Mouse (Mus musculus): ENCODE measurements around the gene Iqcn. TPM values are rescaled to one million over a fixed set of nuclear protein-coding genes. Genes with fewer than 3 reads are reported as not detected.

The Iqcn gene
- total RNA-seq, 2 experiments from 2014 or later: 0.07 TPM; not detected in 1

GRCm38 (mm10) chr8:70765838-70766570, 62.7 kb downstream of the Iqcn start:
- intact Hi-C loops (cut with DNase I): no loop called here
- DNase-seq: peak in 1 of 2 experiments; percentile 62

GRCm38 (mm10) chr8:70766571-70767440, 63.5 kb downstream of the Iqcn start:
- intact Hi-C loops (cut with DNase I): no loop called here

More at GRCm38 (mm10) chr8:70766571-70767440, 63.5 kb downstream of the Iqcn start:
- DNase-seq: peak; percentile 65 to 66

Other genes starting within 250 kb of the Iqcn start
- gene Klhl26, start 226.5 kb upstream of the Iqcn start, total RNA-seq (2021): 1 to 10 TPM; 8.4 to 8.9 TPM
- gene Tmem59l, start 216.1 kb upstream of the Iqcn start, total RNA-seq (2021): not detected
- under 1 TPM; 0.38 to 0.72 TPM for gene Crlf1, start 210.3 kb upstream of the Iqcn start, total RNA-seq (2021)
- gene Rex1bd, start 196.7 kb upstream of the Iqcn start, total RNA-seq (2021): 100 to 1,000 TPM; 108 to 114 TPM
- gene Uba52, start 192.7 kb upstream of the Iqcn start, total RNA-seq (2021): 1,000 to 10,000 TPM; 1,604 to 1,683 TPM
- 100 to 1,000 TPM; 185 to 190 TPM for gene Fkbp8, start 175.7 kb upstream of the Iqcn start, total RNA-seq (2021)
- gene Kxd1, start 175.5 kb upstream of the Iqcn start, total RNA-seq (2021): 10 to 100 TPM; 79.5 to 81.3 TPM
- gene Ell, start 164.0 kb upstream of the Iqcn start, total RNA-seq (2021): 10 to 100 TPM; 15.9 to 17.9 TPM
- gene Isyna1, start 109.1 kb upstream of the Iqcn start, total RNA-seq (2021): 10 to 100 TPM; 25.8 to 29.6 TPM
- gene Ssbp4, start 94.6 kb upstream of the Iqcn start, total RNA-seq (2021): 10 to 100 TPM; 54.7 to 55.6 TPM
- 1 to 10 TPM; 1.1 to 1.6 TPM for gene Lrrc25, start 87.3 kb upstream of the Iqcn start, total RNA-seq (2021)
- 1 to 10 TPM in 1 of 2 experiments, under 1 TPM in 1; 0.86 to 1.1 TPM for gene Gdf15, start 71.0 kb upstream of the Iqcn start, total RNA-seq (2021)
- gene Pgpep1, start 43.1 kb upstream of the Iqcn start, total RNA-seq (2021): 10 to 100 TPM; 39.6 to 42.9 TPM
- 10 to 100 TPM; 82.8 to 94.1 TPM for gene Lsm4, start 30.2 kb upstream of the Iqcn start, total RNA-seq (2021)
- 100 to 1,000 TPM; 178 to 214 TPM for gene Jund, start 4.5 kb upstream of the Iqcn start, total RNA-seq (2021)
- gene Gm3336, start 15.1 kb downstream of the Iqcn start, total RNA-seq (2021): not detected
- gene Pde4c, start 20.3 kb downstream of the Iqcn start, total RNA-seq (2021): 1 to 10 TPM; 2.0 to 4.0 TPM
- 10 to 100 TPM; 37.3 to 38.9 TPM for gene Rab3a, start 51.2 kb downstream of the Iqcn start, total RNA-seq (2021)
- gene Mpv17l2, start 57.5 kb downstream of the Iqcn start, total RNA-seq (2021): 10 to 100 TPM; 32.0 to 39.7 TPM
- gene Pik3r2, start 73.3 kb downstream of the Iqcn start, total RNA-seq (2021): 10 to 100 TPM; 37.1 to 40.2 TPM
- 1 to 10 TPM; 7.9 to 9.3 TPM for gene Mast3, start 101.6 kb downstream of the Iqcn start, total RNA-seq (2021)
- under 1 TPM in 1 of 2 experiments, not detected in 1; 0.53 TPM for gene Il12rb1, start 105.0 kb downstream of the Iqcn start, total RNA-seq (2021)
- gene Arrdc2, start 136.3 kb downstream of the Iqcn start, total RNA-seq (2021): 10 to 100 TPM in 1 of 2 experiments, 1 to 10 TPM in 1; 4.7 to 18.5 TPM
- 1 to 10 TPM; 3.1 to 3.7 TPM for gene Kcnn1, start 159.8 kb downstream of the Iqcn start, total RNA-seq (2021)
- 10 to 100 TPM; 40.9 to 41.1 TPM for gene Ccdc124, start 170.5 kb downstream of the Iqcn start, total RNA-seq (2021)
- gene Slc5a5, start 189.3 kb downstream of the Iqcn start, total RNA-seq (2021): under 1 TPM in 1 of 2 experiments, not detected in 1; 0.10 TPM
- 1,000 to 10,000 TPM; 1,171 to 1,193 TPM for gene Rpl18a, start 194.0 kb downstream of the Iqcn start, total RNA-seq (2021)
- 10 to 100 TPM; 31.0 to 32.3 TPM for gene Map1s, start 202.5 kb downstream of the Iqcn start, total RNA-seq (2021)